Mouse (Mus musculus): ENCODE measurements around the gene Mettl24. TPM values are rescaled to one million over a fixed set of nuclear protein-coding genes. Genes with fewer than 3 reads are reported as not detected.

Mettl24 gene
- 0.53 and 0.98 TPM in 2 replicates for polyA plus RNA-seq (2012; rRNA removed)

GRCm38 (mm10) chr10:40683092-40683867 is at the start of gene Mettl24:
Gene Mettl24, plus strand, starts transcription at chr10:40683282.
- H3K27me3 ChIP-seq (ENCODE audit: control insufficient read depth, insufficient read depth, low read length), result no peaks in the 10 kb centered on the region
- H3K36me3 ChIP-seq (ENCODE audit: control insufficient read depth, insufficient read depth, low read length), result no peaks in the 10 kb centered on the region
- peak within 1 kb of the TSS; percentile 56 for H3K4me3 ChIP-seq (ENCODE audit: control insufficient read depth, low read depth, low read length)
- peaks cover 3% of the 10 kb centered on the region for H3K4me1 ChIP-seq (ENCODE audit: control insufficient read depth, insufficient read depth, low read length)
- TF ChIP-seq CTCF (IDR thresholded peaks at IDR 0.05; ENCODE audit: control insufficient read depth, insufficient read depth, insufficient replicate concordance, low read depth, low read length) (peak; percentile 54; the same call in 1 of the 2 replicates), POLR2A (IDR thresholded peaks at IDR 0.05; ENCODE audit: control insufficient read depth, low read depth, low read length) (no peak; the same call in 1 of the 2 replicates)
- H3K27ac ChIP-seq (ENCODE audit: control insufficient read depth, insufficient read depth, low read depth, low read length), result no peak within 1 kb of the TSS

- TF ChIP-seq POLR2A (IDR thresholded peaks at IDR 0.05; ENCODE audit: control insufficient read depth, low read depth, low read length) (no peak), CTCF (IDR thresholded peaks at IDR 0.05; ENCODE audit: control insufficient read depth, insufficient read depth, insufficient replicate concordance, low read depth, low read length) (no peak)
- no peak overlapping the region for H3K27ac ChIP-seq (ENCODE audit: control insufficient read depth, insufficient read depth, low read depth, low read length)
- no peaks in the 10 kb centered on the region for H3K36me3 ChIP-seq (ENCODE audit: control insufficient read depth, insufficient read depth, low read length)
- no peaks in the 10 kb centered on the region for H3K27me3 ChIP-seq (ENCODE audit: control insufficient read depth, insufficient read depth, low read length)
- no peak overlapping the region for H3K4me3 ChIP-seq (ENCODE audit: control insufficient read depth, low read depth, low read length)
- H3K4me1 ChIP-seq (ENCODE audit: control insufficient read depth, insufficient read depth, low read length), result no peaks in the 10 kb centered on the region; the same call in 1 of the 2 replicates
Measured at GRCm38 (mm10) chr10:40637331-40637730, 45.8 kb upstream of the Mettl24 start.

- H3K4me1 ChIP-seq (ENCODE audit: control insufficient read depth, insufficient read depth, low read length), result no peaks in the 10 kb centered on the region; the same call in 1 of the 2 replicates
- no peaks in the 10 kb centered on the region for H3K36me3 ChIP-seq (ENCODE audit: control insufficient read depth, insufficient read depth, low read length)
- H3K4me3 ChIP-seq (ENCODE audit: control insufficient read depth, low read depth, low read length), result no peak overlapping the region
- TF ChIP-seq POLR2A (IDR thresholded peaks at IDR 0.05; ENCODE audit: control insufficient read depth, low read depth, low read length), result no peak
- TF ChIP-seq CTCF (IDR thresholded peaks at IDR 0.05; ENCODE audit: control insufficient read depth, insufficient read depth, insufficient replicate concordance, low read depth, low read length), result no peak
- H3K27ac ChIP-seq (ENCODE audit: control insufficient read depth, insufficient read depth, low read depth, low read length), result no peak overlapping the region
- H3K27me3 ChIP-seq (ENCODE audit: control insufficient read depth, insufficient read depth, low read length), result no peaks in the 10 kb centered on the region
Measured at GRCm38 (mm10) chr10:40638276-40638675, 44.8 kb upstream of the Mettl24 start.

GRCm38 (mm10) chr10:40638823-40639819 is 44.0 kb upstream of the Mettl24 start:
- Histone ChIP-seq H3K27me3 (ENCODE audit: control insufficient read depth, insufficient read depth, low read length) (no peaks in the 10 kb centered on the region), H3K36me3 (ENCODE audit: control insufficient read depth, insufficient read depth, low read length) (no peaks in the 10 kb centered on the region), H3K4me3 (ENCODE audit: control insufficient read depth, low read depth, low read length) (no peak overlapping the region), H3K4me1 (ENCODE audit: control insufficient read depth, insufficient read depth, low read length) (no peaks in the 10 kb centered on the region; the same call in 1 of the 2 replicates), H3K27ac (ENCODE audit: control insufficient read depth, insufficient read depth, low read depth, low read length) (no peak overlapping the region)
- TF ChIP-seq POLR2A (IDR thresholded peaks at IDR 0.05; ENCODE audit: control insufficient read depth, low read depth, low read length), result no peak
- no peak for TF ChIP-seq CTCF (IDR thresholded peaks at IDR 0.05; ENCODE audit: control insufficient read depth, insufficient read depth, insufficient replicate concordance, low read depth, low read length)

GRCm38 (mm10) chr10:40640406-40640805 is 42.7 kb upstream of the Mettl24 start:
- H3K36me3 ChIP-seq (ENCODE audit: control insufficient read depth, insufficient read depth, low read length), result no peaks in the 10 kb centered on the region
- H3K4me1 ChIP-seq (ENCODE audit: control insufficient read depth, insufficient read depth, low read length), result no peaks in the 10 kb centered on the region; the same call in 1 of the 2 replicates
- no peak overlapping the region for H3K27ac ChIP-seq (ENCODE audit: control insufficient read depth, insufficient read depth, low read depth, low read length)
- TF ChIP-seq POLR2A (IDR thresholded peaks at IDR 0.05; ENCODE audit: control insufficient read depth, low read depth, low read length) (no peak), CTCF (IDR thresholded peaks at IDR 0.05; ENCODE audit: control insufficient read depth, insufficient read depth, insufficient replicate concordance, low read depth, low read length) (no peak)
- H3K27me3 ChIP-seq (ENCODE audit: control insufficient read depth, insufficient read depth, low read length), result no peaks in the 10 kb centered on the region
- no peak overlapping the region for H3K4me3 ChIP-seq (ENCODE audit: control insufficient read depth, low read depth, low read length)

- Histone ChIP-seq H3K4me1 (ENCODE audit: control insufficient read depth, insufficient read depth, low read length) (no peaks in the 10 kb centered on the region; the same call in 1 of the 2 replicates), H3K27ac (ENCODE audit: control insufficient read depth, insufficient read depth, low read depth, low read length) (no peak overlapping the region), H3K36me3 (ENCODE audit: control insufficient read depth, insufficient read depth, low read length) (no peaks in the 10 kb centered on the region), H3K4me3 (ENCODE audit: control insufficient read depth, low read depth, low read length) (no peak overlapping the region), H3K27me3 (ENCODE audit: control insufficient read depth, insufficient read depth, low read length) (no peaks in the 10 kb centered on the region)
- TF ChIP-seq CTCF (IDR thresholded peaks at IDR 0.05; ENCODE audit: control insufficient read depth, insufficient read depth, insufficient replicate concordance, low read depth, low read length) (no peak), POLR2A (IDR thresholded peaks at IDR 0.05; ENCODE audit: control insufficient read depth, low read depth, low read length) (no peak)
Measured at GRCm38 (mm10) chr10:40641901-40642300, 41.2 kb upstream of the Mettl24 start.

GRCm38 (mm10) chr10:40643126-40643525 is 40.0 kb upstream of the Mettl24 start:
- Histone ChIP-seq H3K27ac (ENCODE audit: control insufficient read depth, insufficient read depth, low read depth, low read length) (no peak overlapping the region), H3K4me3 (ENCODE audit: control insufficient read depth, low read depth, low read length) (no peak overlapping the region), H3K36me3 (ENCODE audit: control insufficient read depth, insufficient read depth, low read length) (no peaks in the 10 kb centered on the region), H3K27me3 (ENCODE audit: control insufficient read depth, insufficient read depth, low read length) (no peaks in the 10 kb centered on the region), H3K4me1 (ENCODE audit: control insufficient read depth, insufficient read depth, low read length) (no peaks in the 10 kb centered on the region; the same call in 1 of the 2 replicates)
- no peak for TF ChIP-seq POLR2A (IDR thresholded peaks at IDR 0.05; ENCODE audit: control insufficient read depth, low read depth, low read length)
- no peak for TF ChIP-seq CTCF (IDR thresholded peaks at IDR 0.05; ENCODE audit: control insufficient read depth, insufficient read depth, insufficient replicate concordance, low read depth, low read length)
